Mouse (Mus musculus) heart, adult 2 months (tissue): ENCODE measurements around the gene Supt5. TPM values are rescaled to one million over a fixed set of nuclear protein-coding genes. Genes with fewer than 3 reads are reported as not detected.

Experiments used
- DNase-seq, 2 experiments: peaks; one replicate each; pipeline ENCODE4 v3.0.0; 2021
- H3K27ac ChIP-seq: fragments of 200-600 bp; 2 replicates; pipeline ENCODE4 v1.8.1; 2022
- H3K27me3 ChIP-seq: fragments of 200-500 bp; 2 replicates; pipeline ENCODE4 v1.6.1; 2012; ENCODE audit warnings: mild to moderate bottlenecking, low read length, inconsistent platforms, mixed read lengths; ENCODE audit not compliant: control insufficient read depth, insufficient read depth
- H3K36me3 ChIP-seq: fragments of 200-500 bp; 2 replicates; pipeline ENCODE4 v1.6.1; 2012; ENCODE audit warnings: low read length, inconsistent platforms; ENCODE audit not compliant: control insufficient read depth, insufficient read depth
- H3K4me1 ChIP-seq: fragments of 200-500 bp; 2 replicates; pipeline ENCODE4 v1.6.1; 2011; ENCODE audit warnings: low read length; ENCODE audit not compliant: control insufficient read depth, insufficient read depth
- H3K4me3 ChIP-seq: fragments of 200-600 bp; 2 replicates; pipeline ENCODE4 v1.8.1; 2022
- H3K79me2 ChIP-seq: fragments of 200-500 bp; replicated peaks from 2 replicates; pipeline ENCODE4 v1.6.1; 2012; ENCODE audit warnings: mild to moderate bottlenecking, inconsistent platforms, low read length, moderate library complexity, mixed read lengths; ENCODE audit not compliant: control insufficient read depth, insufficient read depth
- H3K9ac ChIP-seq: fragments of 200-500 bp; 2 replicates; pipeline ENCODE4 v1.6.1; 2012; ENCODE audit warnings: low read depth, mild to moderate bottlenecking, control low read depth, inconsistent platforms, low read length, mixed read lengths
- CTCF ChIP-seq: fragments of 200-600 bp; IDR thresholded peaks from 2 replicates; pipeline ENCODE4 v1.8.1; 2022; ENCODE audit warnings: antibody characterized with exemption, mild to moderate bottlenecking, moderate library complexity
- EP300 ChIP-seq: fragments of 200-500 bp; IDR thresholded peaks from 2 replicates; pipeline ENCODE4 v1.6.1; 2011; ENCODE audit warnings: low read depth, low read length, control low read depth; ENCODE audit not compliant: insufficient read depth
- POLR2A ChIP-seq: fragments of 200-500 bp; IDR thresholded peaks from 2 replicates; pipeline ENCODE4 v1.6.1; 2011; ENCODE audit warnings: mild to moderate bottlenecking, low read depth, low read length, control low read depth; ENCODE audit not compliant: insufficient read depth
- WGBS: fragments of 180-500 bp; shearing (Covaris S2); methylation state at CpG from one replicate; pipeline ENCODE4 v1.1.7; 2018; 5-methylcytosine and 5-hydroxymethylcytosine counted together
- intact Hi-C: fragments of 180-260 bp; cut with DNase I; formaldehyde crosslinking; loops from one replicate; pipeline ENCODE4 v1.15.1; 2025
- polyA plus RNA-seq: library from polyadenylated mRNA; depleted of rRNA; stranded (reverse); fragments of >200 nt; gene quantifications from 2 replicates; pipeline ENCODE4 v1.2.3, GENCODE M21; 2012; rRNA removed
- total RNA-seq, 2 experiments: library from RNA; stranded (reverse); gene quantifications; 2 replicates each; pipeline ENCODE4 v1.2.3; 2021

Gene Supt5
- total and polyA plus RNA-seq, 3 experiments: 52.5 to 64.3 (median 59.9) TPM

DNA sequence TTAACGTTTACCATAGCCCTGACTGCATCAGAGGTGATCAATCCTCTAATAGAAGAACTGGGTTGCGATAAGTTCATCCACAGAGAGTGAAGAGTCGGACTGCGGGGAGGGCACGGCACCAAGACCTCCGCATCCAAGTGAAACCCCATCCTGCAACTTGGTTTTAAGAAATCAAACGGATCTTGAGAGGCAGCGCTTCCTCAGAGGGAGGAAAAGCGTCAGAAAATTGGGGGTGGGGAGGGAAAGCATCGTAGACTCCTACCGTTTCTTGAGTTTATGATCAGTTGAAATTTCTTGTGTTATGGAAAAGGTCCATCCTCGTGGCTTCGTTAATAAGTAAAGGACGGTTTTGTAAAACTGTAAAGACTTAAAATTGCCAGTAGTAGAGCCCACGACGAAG, 70.0 kb downstream of the Supt5 start:
- no peaks in the 10 kb centered on the region for H3K79me2 ChIP-seq
- H3K36me3 ChIP-seq: no peaks in the 10 kb centered on the region; the same call in 1 of the 2 replicates
- TF ChIP-seq POLR2A: no peak
- TF ChIP-seq CTCF: no peak
- no peak for TF ChIP-seq EP300
- peak overlapping the region; percentile 84 for H3K9ac ChIP-seq
- H3K27me3 ChIP-seq: no peaks in the 10 kb centered on the region
- intact Hi-C loops: no loop called here
- H3K4me3 ChIP-seq: peak overlapping the region; percentile 74
- H3K4me1 ChIP-seq: peaks cover 3% of the 10 kb centered on the region; the same call in 1 of the 2 replicates
- H3K27ac ChIP-seq: peak overlapping the region; percentile 62
- WGBS: 31% methylated on average over 16 of the region's 16 CpGs
- DNase-seq: no peak

- peak overlapping the region; percentile 74 for H3K4me3 ChIP-seq
Observed at GRCm38 (mm10) chr7:28268042-28268531, 70.5 kb downstream of the Supt5 start.

GRCm38 (mm10) chr7:28267129-28268041, 71.2 kb downstream of the Supt5 start, which contains the start of gene Eid2:
Gene Eid2, plus strand, starts transcription at chr7:28267881.
- no peaks in the 10 kb centered on the region; the same call in 1 of the 2 replicates for H3K36me3 ChIP-seq
- H3K27ac ChIP-seq: peak within 1 kb of the TSS; percentile 62
- WGBS: 6% methylated on average over 57 of the region's 57 CpGs
- H3K4me3 ChIP-seq: peak within 1 kb of the TSS; percentile 74
- TF ChIP-seq POLR2A (peak; percentile 69), CTCF (peak; percentile 34), EP300 (no peak)
- no peaks in the 10 kb centered on the region for H3K79me2 ChIP-seq
- DNase-seq: peak; percentile 84 to 86
- H3K4me1 ChIP-seq: peaks cover 3% of the 10 kb centered on the region; the same call in 1 of the 2 replicates
- no peaks in the 10 kb centered on the region for H3K27me3 ChIP-seq
- intact Hi-C loops: no loop called here
- peak within 1 kb of the TSS; percentile 84 for H3K9ac ChIP-seq

More at GRCm38 (mm10) chr7:28268042-28268531, 70.5 kb downstream of the Supt5 start:
- Histone ChIP-seq H3K27me3 (no peaks in the 10 kb centered on the region), H3K36me3 (no peaks in the 10 kb centered on the region; the same call in 1 of the 2 replicates), H3K9ac (peak overlapping the region; percentile 84), H3K4me1 (peaks cover 3% of the 10 kb centered on the region; the same call in 1 of the 2 replicates), H3K79me2 (no peaks in the 10 kb centered on the region), H3K27ac (peak overlapping the region; percentile 62)
- intact Hi-C loops: no loop called here
- WGBS: 2% methylated on average over 58 of the region's 62 CpGs
- no peak for TF ChIP-seq CTCF
- DNase-seq: peak; percentile 70 to 73

- 89% methylated on average over 13 of the region's 13 CpGs for WGBS
- Histone ChIP-seq H3K9ac (no peak overlapping the region), H3K36me3 (no peaks in the 10 kb centered on the region; the same call in 1 of the 2 replicates), H3K4me3 (no peak overlapping the region), H3K27me3 (no peaks in the 10 kb centered on the region), H3K27ac (no peak overlapping the region), H3K4me1 (peaks cover 3% of the 10 kb centered on the region; the same call in 1 of the 2 replicates), H3K79me2 (no peaks in the 10 kb centered on the region)
- intact Hi-C loops: no loop called here
- TF ChIP-seq POLR2A (no peak), EP300 (no peak)
- no peak for DNase-seq
Observed at GRCm38 (mm10) chr7:28265391-28265790, 73.2 kb downstream of the Supt5 start.

Other genes starting within 250 kb of the Supt5 start
- gene 9530053A07Rik, start 209.3 kb downstream of the Supt5 start, total RNA-seq: not detected
- gene 9530053A07Rik, start 209.3 kb downstream of the Supt5 start, polyA plus RNA-seq: 0.08 TPM in 1 of 2 replicates, not detected in the other
- 10 to 100 TPM; 34.7 TPM for gene Fbl, start 169.0 kb downstream of the Supt5 start, total RNA-seq
- gene Fbl, start 169.0 kb downstream of the Supt5 start, polyA plus RNA-seq: 25.7 and 35.6 TPM in 2 replicates
- 10 to 100 TPM; 28.0 to 28.3 TPM for gene Dyrk1b, start 159.3 kb downstream of the Supt5 start, total RNA-seq
- 24.1 and 30.1 TPM in 2 replicates for gene Dyrk1b, start 159.3 kb downstream of the Supt5 start, polyA plus RNA-seq
- 10 to 100 TPM; 11.2 to 11.9 TPM for gene Eid2, start 70.9 kb downstream of the Supt5 start, total RNA-seq
- gene Eid2, start 70.9 kb downstream of the Supt5 start, polyA plus RNA-seq: 4.2 and 4.6 TPM in 2 replicates
- gene Eid2b, start 61.0 kb downstream of the Supt5 start, total RNA-seq: 10 to 100 TPM; 11.2 to 13.0 TPM
- 6.7 and 7.2 TPM in 2 replicates for gene Eid2b, start 61.0 kb downstream of the Supt5 start, polyA plus RNA-seq
- not detected for gene Selenov, start 47.6 kb downstream of the Supt5 start, total RNA-seq
- gene Selenov, start 47.6 kb downstream of the Supt5 start, polyA plus RNA-seq: 0.08 TPM in 1 of 2 replicates, not detected in the other
- not detected for gene Dll3, start 36.5 kb downstream of the Supt5 start, total RNA-seq
- gene Dll3, start 36.5 kb downstream of the Supt5 start, polyA plus RNA-seq: not detected in 2 replicates
- 10 to 100 TPM; 60.0 to 63.5 TPM for gene Timm50, start 26.7 kb downstream of the Supt5 start, total RNA-seq
- gene Timm50, start 26.7 kb downstream of the Supt5 start, polyA plus RNA-seq: 63.0 and 72.8 TPM in 2 replicates
- 100 to 1,000 TPM; 496 to 556 TPM for gene Rps16, start 11.9 kb upstream of the Supt5 start, total RNA-seq
- 312 and 411 TPM in 2 replicates for gene Rps16, start 11.9 kb upstream of the Supt5 start, polyA plus RNA-seq
- 10 to 100 TPM; 10.4 to 14.3 TPM for gene Plekhg2, start 33.9 kb upstream of the Supt5 start, total RNA-seq
- gene Plekhg2, start 33.9 kb upstream of the Supt5 start, polyA plus RNA-seq: 15.9 and 16.3 TPM in 2 replicates
- 10 to 100 TPM; 19.4 to 26.3 TPM for gene Zfp36, start 41.5 kb upstream of the Supt5 start, total RNA-seq
- 26.1 and 28.2 TPM in 2 replicates for gene Zfp36, start 41.5 kb upstream of the Supt5 start, polyA plus RNA-seq
- gene Med29, start 54.0 kb upstream of the Supt5 start, total RNA-seq: 10 to 100 TPM; 20.8 to 21.5 TPM
- gene Med29, start 54.0 kb upstream of the Supt5 start, polyA plus RNA-seq: 48.8 and 50.4 TPM in 2 replicates
- 10 to 100 TPM; 41.3 to 42.1 TPM for gene Paf1, start 54.2 kb upstream of the Supt5 start, total RNA-seq
- 63.8 and 67.0 TPM in 2 replicates for gene Paf1, start 54.2 kb upstream of the Supt5 start, polyA plus RNA-seq
- 1 to 10 TPM; 3.8 to 5.3 TPM for gene Gmfg, start 98.7 kb upstream of the Supt5 start, total RNA-seq
- 6.8 and 7.1 TPM in 2 replicates for gene Gmfg, start 98.7 kb upstream of the Supt5 start, polyA plus RNA-seq
- gene Lrfn1, start 113.2 kb upstream of the Supt5 start, total RNA-seq: under 1 TPM; 0.68 to 0.73 TPM
- 0.82 and 1.3 TPM in 2 replicates for gene Lrfn1, start 113.2 kb upstream of the Supt5 start, polyA plus RNA-seq
- not detected for gene Ifnl2, start 171.7 kb upstream of the Supt5 start, total RNA-seq
- not detected in 2 replicates for gene Ifnl2, start 171.7 kb upstream of the Supt5 start, polyA plus RNA-seq
- not detected for gene Ifnl3, start 184.1 kb upstream of the Supt5 start, total RNA-seq
- gene Ifnl3, start 184.1 kb upstream of the Supt5 start, polyA plus RNA-seq: not detected in 2 replicates
- not detected for gene Sycn, start 202.1 kb upstream of the Supt5 start, total RNA-seq
- not detected in 2 replicates for gene Sycn, start 202.1 kb upstream of the Supt5 start, polyA plus RNA-seq
- not detected for gene Nccrp1, start 208.5 kb upstream of the Supt5 start, total RNA-seq
- gene Nccrp1, start 208.5 kb upstream of the Supt5 start, polyA plus RNA-seq: not detected in 2 replicates